Mouse (Mus musculus) WW6 (cell line): Measurements from ENCODE around the gene Zfp644.

Experiments
- DNase-seq: peaks from one replicate; pipeline ENCODE4 v3.0.0-alpha.2; 2013; ENCODE audit warnings: low read depth, low spot score

Gene Zfp644

GRCm38 (mm10) chr5:106660867-106661266 lies 36.2 kb downstream of the Zfp644 start:
- DNase-seq = no peak

- DNase-seq = no peak
Measured at GRCm38 (mm10) chr5:106652790-106653328, 44.2 kb downstream of the Zfp644 start.

- DNase-seq = no peak
Measured at GRCm38 (mm10) chr5:106652220-106652753, 44.8 kb downstream of the Zfp644 start.

GRCm38 (mm10) chr5:106649995-106650394 lies 47.1 kb downstream of the Zfp644 start:
- no peak for DNase-seq

- DNase-seq = no peak
Measured at GRCm38 (mm10) chr5:106649441-106649840, 47.6 kb downstream of the Zfp644 start.

- no peak for DNase-seq
Measured at GRCm38 (mm10) chr5:106643434-106643833, 53.7 kb downstream of the Zfp644 start.

- DNase-seq = no peak
Measured at GRCm38 (mm10) chr5:106641876-106642275, 55.2 kb downstream of the Zfp644 start.

- DNase-seq = no peak
Measured at GRCm38 (mm10) chr5:106640235-106640809, 56.8 kb downstream of the Zfp644 start.

GRCm38 (mm10) chr5:106639627-106640026 lies 57.5 kb downstream of the Zfp644 start:
- DNase-seq = no peak

GRCm38 (mm10) chr5:106636423-106636946 lies 60.6 kb downstream of the Zfp644 start:
- no peak for DNase-seq

- no peak for DNase-seq
Measured at GRCm38 (mm10) chr5:106628369-106629149, 68.5 kb downstream of the Zfp644 start.

GRCm38 (mm10) chr5:106623337-106623736 lies 73.8 kb downstream of the Zfp644 start:
- DNase-seq = no peak

- no peak for DNase-seq
Measured at GRCm38 (mm10) chr5:106622193-106622592, 74.9 kb downstream of the Zfp644 start.

- no peak for DNase-seq
Measured at GRCm38 (mm10) chr5:106620446-106620845, 76.6 kb downstream of the Zfp644 start.

- no peak for DNase-seq
Measured at GRCm38 (mm10) chr5:106615006-106615405, 82.1 kb downstream of the Zfp644 start.

GRCm38 (mm10) chr5:106614570-106614969 lies 82.5 kb downstream of the Zfp644 start:
- DNase-seq = no peak

GRCm38 (mm10) chr5:106612151-106612550 lies 84.9 kb downstream of the Zfp644 start:
- DNase-seq = no peak

GRCm38 (mm10) chr5:106608798-106609197 lies 88.3 kb downstream of the Zfp644 start, which contains the start of gene Gm17304:
Gene Gm17304 (plus strand): TSS chr5:106609098.
- DNase-seq = no peak

GRCm38 (mm10) chr5:106607081-106607480 lies 90.0 kb downstream of the Zfp644 start:
- no peak for DNase-seq

- no peak for DNase-seq
Measured at GRCm38 (mm10) chr5:106605096-106605495, 92.0 kb downstream of the Zfp644 start.

GRCm38 (mm10) chr5:106604381-106604780 lies 92.7 kb downstream of the Zfp644 start:
- DNase-seq = no peak

- no peak for DNase-seq
Measured at GRCm38 (mm10) chr5:106599482-106599881, 97.6 kb downstream of the Zfp644 start.
